Mouse (Mus musculus) intestine, embryonic 14.5 days (tissue): ENCODE measurements around the gene Scamp3. TPM values are rescaled to one million over a fixed set of nuclear protein-coding genes. Genes with fewer than 3 reads are reported as not detected.

Source experiments
- ATAC-seq: fragments of 200-750 bp; cut with Nextera tagmentation; replicated peaks from 2 replicates; pipeline ENCODE4 v1.8.0; 2017; ENCODE audit warnings: low read depth, moderate number of reproducible peaks, moderate TSS enrichment, moderate library complexity; ENCODE audit not compliant: low FRiP score, low TSS enrichment
- DNase-seq: peaks from one replicate; pipeline ENCODE4 v3.0.0-alpha.2; 2018; ENCODE audit warnings: low spot score
- H3K27ac ChIP-seq: fragments of 300-500 bp; sonication (generic); 2 replicates; pipeline ENCODE4 v1.5.1; 2014; ENCODE audit warnings: low read depth, mild to moderate bottlenecking, control low read depth
- H3K27me3 ChIP-seq: fragments of 300-500 bp; sonication (generic); replicated peaks from 2 replicates; pipeline ENCODE4 v1.6.1; 2014; ENCODE audit warnings: low read length, control low read depth; ENCODE audit not compliant: control insufficient read depth, insufficient read depth
- H3K36me3 ChIP-seq: fragments of 300-500 bp; sonication (generic); 2 replicates; pipeline ENCODE4 v1.6.1; 2014; ENCODE audit warnings: low read length, control low read depth; ENCODE audit not compliant: control insufficient read depth, insufficient read depth
- H3K4me1 ChIP-seq: fragments of 300-500 bp; sonication (generic); replicated peaks from 2 replicates; pipeline ENCODE4 v1.6.1; 2014; ENCODE audit warnings: low read length, control low read depth, mixed read lengths; ENCODE audit not compliant: control insufficient read depth, insufficient read depth
- H3K4me2 ChIP-seq: fragments of 300-500 bp; sonication (generic); 2 replicates; pipeline ENCODE4 v1.6.1; 2014; ENCODE audit warnings: low read length
- H3K4me3 ChIP-seq: fragments of 300-500 bp; sonication (generic); 2 replicates; pipeline ENCODE4 v1.5.1; 2014; ENCODE audit warnings: low read depth, low read length, control low read depth, mixed read lengths
- H3K9ac ChIP-seq: fragments of 300-500 bp; sonication (generic); 2 replicates; pipeline ENCODE4 v1.6.1; 2014; ENCODE audit warnings: mild to moderate bottlenecking, low read length
- H3K9me3 ChIP-seq: fragments of 300-500 bp; sonication (generic); 2 replicates; pipeline ENCODE4 v1.6.1; 2016; ENCODE audit warnings: low read length, control low read depth; ENCODE audit not compliant: control insufficient read depth
- WGBS: fragments of 180-500 bp; shearing (Covaris S2); extraction: QIAGEN DNeasy Blood & Tissue Kit; methylation state at CpG from one replicate; pipeline ENCODE4 v1.1.7; 2014; 5-methylcytosine and 5-hydroxymethylcytosine counted together
- microRNA counts: library from miRNA; unstranded; fragments of <30 nt; microRNA quantifications from one replicate; lab custom pipeline; 2016
- microRNA-seq: library from miRNA; unstranded; fragments of <30 nt; microRNA quantifications from one replicate; pipeline ENCODE4, GENCODE M21; 2016
- polyA plus RNA-seq: library from polyadenylated mRNA; unstranded; fragments of >200 nt; fragmentation: Nextera tagmentation; extraction: Ambion mirVana; gene quantifications from 2 replicates; pipeline ENCODE4 v1.2.1, GENCODE M21; 2014

Scamp3 gene
- polyA plus RNA-seq, 1 experiment from 2014 or later = 98.1 TPM

DNA sequence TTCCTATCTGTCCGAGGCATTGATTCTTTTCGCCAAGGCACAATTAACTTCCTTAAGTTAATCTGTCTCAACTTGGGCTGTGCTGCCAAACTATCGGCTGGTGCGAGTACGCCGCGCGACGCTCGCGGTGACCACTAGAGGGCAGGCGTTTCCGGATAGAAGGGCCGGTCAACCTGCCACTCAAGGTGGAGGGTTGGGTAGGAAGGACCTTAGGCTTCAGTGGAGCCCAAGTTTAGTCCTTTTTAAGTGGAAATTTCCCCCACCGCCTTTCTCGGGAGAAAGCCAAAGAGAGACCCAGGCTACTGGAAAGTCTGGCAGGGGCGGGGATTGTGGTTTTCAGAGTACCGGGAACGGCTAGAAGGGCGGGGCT lies 50.9 kb downstream of the Scamp3 start:
- no peaks in the 10 kb centered on the region for H3K9me3 ChIP-seq
- peak overlapping the region; percentile 52 for H3K4me2 ChIP-seq
- ATAC-seq = peak; percentile 59
- DNase-seq = peak; percentile 96
- H3K4me1 ChIP-seq = peaks cover 25% of the 10 kb centered on the region
- 0 out of 2 replicates have a peak, but pooled peaks cover 4% of the 10 kb centered on the region for H3K27me3 ChIP-seq
- under 1% methylated on average over 20 of the region's 20 CpGs for WGBS
- H3K4me3 ChIP-seq = peak overlapping the region; percentile 28
- no peak overlapping the region for H3K27ac ChIP-seq
- H3K9ac ChIP-seq = peak overlapping the region; percentile 40; the same call in 1 of the 2 replicates
- H3K36me3 ChIP-seq = no peaks in the 10 kb centered on the region

DNA sequence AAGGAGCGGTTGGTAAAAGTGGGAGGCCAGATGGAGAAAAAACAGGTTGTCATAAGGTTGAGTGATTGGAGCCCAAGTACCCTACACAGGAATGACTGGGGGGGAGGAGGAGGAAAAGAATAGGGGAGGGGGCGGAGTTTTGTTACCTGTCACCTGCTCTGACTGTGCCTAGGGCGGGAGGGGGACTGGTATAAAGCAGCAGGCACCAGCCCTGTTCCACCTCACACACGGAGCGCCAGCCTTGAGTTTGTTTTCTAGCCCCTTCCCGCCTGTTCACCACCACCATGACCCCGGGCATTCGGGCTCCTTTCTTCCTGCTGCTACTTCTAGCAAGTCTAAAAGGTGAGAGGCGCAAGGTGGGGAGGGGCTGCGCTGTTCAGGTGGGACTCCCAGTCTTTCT lies 51.6 kb downstream of the Scamp3 start, which contains the start of gene Muc1:
Muc1 (plus strand) TSS at position 222 of the 400 bp plus-strand sequence.
- H3K27ac ChIP-seq = no peak within 1 kb of the TSS
- peak within 1 kb of the TSS; percentile 52 for H3K4me2 ChIP-seq
- 0 out of 2 replicates have a peak, but pooled peaks cover 4% of the 10 kb centered on the region for H3K27me3 ChIP-seq
- peak within 1 kb of the TSS; percentile 40; the same call in 1 of the 2 replicates for H3K9ac ChIP-seq
- ATAC-seq = no peak
- 20% methylated on average over 10 of the region's 10 CpGs for WGBS
- H3K4me3 ChIP-seq = peak within 1 kb of the TSS; percentile 28
- H3K4me1 ChIP-seq = peaks cover 25% of the 10 kb centered on the region
- no peaks in the 10 kb centered on the region for H3K9me3 ChIP-seq
- no peaks in the 10 kb centered on the region for H3K36me3 ChIP-seq
- DNase-seq = no peak

DNA sequence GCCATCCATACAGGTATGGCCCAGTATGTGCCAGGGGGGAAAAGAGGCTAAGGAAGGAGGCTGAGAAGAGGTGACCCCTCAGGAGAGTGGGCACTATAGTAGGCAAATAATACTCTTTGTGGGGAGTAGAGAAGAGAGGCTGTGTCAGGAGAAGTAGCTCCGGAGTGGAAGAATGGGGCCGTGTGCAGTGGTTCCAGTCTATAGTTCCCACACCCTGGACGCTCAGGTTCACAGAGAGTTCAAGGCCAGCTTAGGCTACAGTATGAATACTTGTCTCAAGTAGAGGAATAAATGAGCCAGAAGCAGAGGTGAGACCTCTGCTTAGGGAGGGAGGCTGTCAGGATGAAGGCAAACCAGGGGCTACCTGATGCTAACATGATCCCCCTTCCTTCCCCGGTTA lies 52.0 kb downstream of the Scamp3 start:
- Histone ChIP-seq H3K27me3 (0 out of 2 replicates have a peak, but pooled peaks cover 4% of the 10 kb centered on the region), H3K9ac (no peak overlapping the region), H3K4me1 (peaks cover 25% of the 10 kb centered on the region), H3K36me3 (no peaks in the 10 kb centered on the region), H3K9me3 (no peaks in the 10 kb centered on the region), H3K27ac (no peak overlapping the region), H3K4me2 (peak overlapping the region; percentile 52; the same call in 1 of the 2 replicates), H3K4me3 (0 out of 2 replicates have a peak overlapping the region, but pooled peaks have one; percentile 28)
- 56% methylated on average over 4 of the region's 4 CpGs for WGBS
- ATAC-seq = no peak
- DNase-seq = no peak

DNA sequence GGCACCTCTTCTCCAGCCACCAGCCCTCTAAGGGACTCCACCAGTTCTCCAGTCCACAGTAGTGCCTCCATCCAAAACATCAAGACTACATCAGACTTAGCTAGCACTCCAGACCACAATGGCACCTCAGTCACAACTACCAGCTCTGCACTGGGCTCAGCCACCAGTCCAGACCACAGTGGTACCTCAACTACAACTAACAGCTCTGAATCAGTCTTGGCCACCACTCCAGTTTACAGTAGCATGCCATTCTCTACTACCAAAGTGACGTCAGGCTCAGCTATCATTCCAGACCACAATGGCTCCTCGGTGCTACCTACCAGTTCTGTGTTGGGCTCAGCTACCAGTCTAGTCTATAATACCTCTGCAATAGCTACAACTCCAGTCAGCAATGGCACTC lies 53.3 kb downstream of the Scamp3 start:
- H3K4me1 ChIP-seq = peaks cover 25% of the 10 kb centered on the region
- DNase-seq (no peak), ATAC-seq (no peak)
- no peak overlapping the region for H3K4me2 ChIP-seq
- no peaks in the 10 kb centered on the region for H3K9me3 ChIP-seq
- H3K9ac ChIP-seq = no peak overlapping the region
- 80% methylated on average over 2 of the region's 2 CpGs for WGBS
- no peak overlapping the region for H3K4me3 ChIP-seq
- H3K27ac ChIP-seq = no peak overlapping the region
- H3K36me3 ChIP-seq = no peaks in the 10 kb centered on the region
- H3K27me3 ChIP-seq = 0 out of 2 replicates have a peak, but pooled peaks cover 4% of the 10 kb centered on the region

DNA sequence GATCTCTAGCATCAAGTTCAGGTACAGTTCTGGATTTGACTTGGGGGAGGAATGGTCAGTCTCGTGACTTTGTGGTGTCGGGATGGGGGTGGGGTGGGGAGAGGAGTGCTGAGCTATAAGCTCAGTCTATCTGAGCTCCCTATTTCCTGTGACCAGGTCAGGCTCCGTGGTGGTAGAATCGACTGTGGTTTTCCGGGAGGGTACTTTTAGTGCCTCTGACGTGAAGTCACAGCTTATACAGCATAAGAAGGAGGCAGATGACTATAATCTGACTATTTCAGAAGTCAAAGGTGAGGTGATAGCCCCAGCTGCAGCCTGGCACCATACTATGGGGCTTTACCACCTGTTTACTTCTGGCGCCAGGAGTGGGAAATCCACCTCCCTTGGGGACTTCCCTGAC lies 54.1 kb downstream of the Scamp3 start:
- H3K27me3 ChIP-seq = 0 out of 2 replicates have a peak, but pooled peaks cover 4% of the 10 kb centered on the region
- H3K4me1 ChIP-seq = peaks cover 19% of the 10 kb centered on the region
- 59% methylated on average over 7 of the region's 7 CpGs for WGBS
- H3K9ac ChIP-seq = no peak overlapping the region
- no peak overlapping the region for H3K27ac ChIP-seq
- H3K9me3 ChIP-seq = no peaks in the 10 kb centered on the region
- H3K36me3 ChIP-seq = no peaks in the 10 kb centered on the region
- no peak for DNase-seq
- no peak overlapping the region for H3K4me2 ChIP-seq
- ATAC-seq = no peak
- no peak overlapping the region for H3K4me3 ChIP-seq

DNA sequence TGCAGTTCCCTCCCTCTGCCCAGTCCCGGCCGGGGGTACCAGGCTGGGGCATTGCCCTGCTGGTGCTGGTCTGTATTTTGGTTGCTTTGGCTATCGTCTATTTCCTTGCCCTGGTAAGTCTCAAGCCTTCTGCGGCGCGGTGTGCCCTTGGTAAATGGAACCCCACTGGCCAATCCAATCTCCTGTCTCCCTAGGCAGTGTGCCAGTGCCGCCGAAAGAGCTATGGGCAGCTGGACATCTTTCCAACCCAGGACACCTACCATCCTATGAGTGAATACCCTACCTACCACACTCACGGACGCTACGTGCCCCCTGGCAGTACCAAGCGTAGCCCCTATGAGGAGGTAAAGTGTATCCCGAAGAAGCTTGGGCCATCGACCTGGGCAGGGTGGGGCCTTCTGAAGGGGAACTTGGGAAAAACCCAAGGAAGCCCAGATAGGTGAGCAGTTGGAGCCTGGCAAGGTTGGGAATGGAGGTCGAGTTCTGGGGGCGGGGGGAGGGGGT lies 54.6 kb downstream of the Scamp3 start:
- DNase-seq = no peak
- H3K4me1 ChIP-seq = peaks cover 14% of the 10 kb centered on the region
- H3K27me3 ChIP-seq = 0 out of 2 replicates have a peak, but pooled peaks cover 4% of the 10 kb centered on the region
- no peak overlapping the region for H3K27ac ChIP-seq
- no peak for ATAC-seq
- H3K4me2 ChIP-seq = no peak overlapping the region
- no peak overlapping the region for H3K9ac ChIP-seq
- H3K4me3 ChIP-seq = no peak overlapping the region
- WGBS = 77% methylated on average over 16 of the region's 16 CpGs
- no peaks in the 10 kb centered on the region for H3K36me3 ChIP-seq
- no peaks in the 10 kb centered on the region for H3K9me3 ChIP-seq

MicroRNAs within 50 kb of the gene (microRNA counts, 519-probe panel; counts per million panel counts)
- microRNA mmu-miR-92b (lab: Ali Mortazavi, UCI) = not detected

Small RNAs within 50 kb of the gene (microRNA-seq; reads per million reads assigned to microRNA genes)
- 109 reads per million, percentile 59 among the genes with 10 or more reads in this experiment for gene Mir92b

Other genes with a start within 250 kb of the Scamp3 start
- 21.5 and 23.1 TPM in 2 replicates for gene Ash1l, start 226.9 kb upstream of the Scamp3 start, polyA plus RNA-seq
- gene Dap3, start 226.3 kb upstream of the Scamp3 start, polyA plus RNA-seq = 150 and 155 TPM in 2 replicates
- 18.7 and 22.2 TPM in 2 replicates for gene Rusc1, start 84.2 kb upstream of the Scamp3 start, polyA plus RNA-seq
- 0.20 TPM in 1 of 2 replicates, not detected in the other for gene Gm43738, start 76.4 kb upstream of the Scamp3 start, polyA plus RNA-seq
- 352 and 412 TPM in 2 replicates for gene Fdps, start 75.5 kb upstream of the Scamp3 start, polyA plus RNA-seq
- gene Pklr, start 41.3 kb upstream of the Scamp3 start, polyA plus RNA-seq = 13.3 and 15.8 TPM in 2 replicates
- 1.8 and 2.5 TPM in 2 replicates for gene Hcn3, start 17.3 kb upstream of the Scamp3 start, polyA plus RNA-seq
- 24.9 and 25.3 TPM in 2 replicates for gene Clk2, start 12.7 kb upstream of the Scamp3 start, polyA plus RNA-seq
- gene Fam189b, start 5.7 kb downstream of the Scamp3 start, polyA plus RNA-seq = 27.6 and 29.3 TPM in 2 replicates
- 39.2 and 41.0 TPM in 2 replicates for gene Gba, start 25.5 kb downstream of the Scamp3 start, polyA plus RNA-seq
- gene Thbs3, start 37.7 kb downstream of the Scamp3 start, polyA plus RNA-seq = 19.2 and 19.4 TPM in 2 replicates
- gene Mtx1, start 49.6 kb downstream of the Scamp3 start, polyA plus RNA-seq = 214 and 216 TPM in 2 replicates
- 4.2 and 10.3 TPM in 2 replicates for gene Muc1, start 51.6 kb downstream of the Scamp3 start, polyA plus RNA-seq
- gene Krtcap2, start 68.5 kb downstream of the Scamp3 start, polyA plus RNA-seq = 331 and 346 TPM in 2 replicates
- 3.3 and 3.5 TPM in 2 replicates for gene Trim46, start 68.8 kb downstream of the Scamp3 start, polyA plus RNA-seq
- gene Dpm3, start 81.9 kb downstream of the Scamp3 start, polyA plus RNA-seq = 143 and 188 TPM in 2 replicates
- gene Slc50a1, start 93.1 kb downstream of the Scamp3 start, polyA plus RNA-seq = 64.7 and 66.5 TPM in 2 replicates
- 46.2 and 46.6 TPM in 2 replicates for gene Efna1, start 103.7 kb downstream of the Scamp3 start, polyA plus RNA-seq
- gene Efna3, start 145.5 kb downstream of the Scamp3 start, polyA plus RNA-seq = 13.2 and 15.3 TPM in 2 replicates
- gene Efna4, start 160.6 kb downstream of the Scamp3 start, polyA plus RNA-seq = 20.6 and 22.2 TPM in 2 replicates
- gene Adam15, start 172.5 kb downstream of the Scamp3 start, polyA plus RNA-seq = 30.4 and 31.0 TPM in 2 replicates
- gene Dcst2, start 184.5 kb downstream of the Scamp3 start, polyA plus RNA-seq = 0.35 and 0.40 TPM in 2 replicates
- gene Dcst1, start 187.8 kb downstream of the Scamp3 start, polyA plus RNA-seq = 0.15 and 0.34 TPM in 2 replicates
- gene Zbtb7b, start 217.3 kb downstream of the Scamp3 start, polyA plus RNA-seq = 4.7 and 5.3 TPM in 2 replicates
- gene Lenep, start 225.3 kb downstream of the Scamp3 start, polyA plus RNA-seq = not detected in 2 replicates
- gene Flad1, start 234.4 kb downstream of the Scamp3 start, polyA plus RNA-seq = 28.3 and 28.7 TPM in 2 replicates
- gene Cks1b, start 240.9 kb downstream of the Scamp3 start, polyA plus RNA-seq = 510 and 525 TPM in 2 replicates
- gene Shc1, start 241.0 kb downstream of the Scamp3 start, polyA plus RNA-seq = 65.1 and 71.4 TPM in 2 replicates